Mouse (Mus musculus) liver (tissue): Measurements from ENCODE around the gene Klhl2.

Experiments used
- DNase-seq: peaks from one replicate; pipeline ENCODE4 v3.0.0-alpha.2; 2020; ENCODE audit warnings: mixed read lengths

The Klhl2 gene

DNA sequence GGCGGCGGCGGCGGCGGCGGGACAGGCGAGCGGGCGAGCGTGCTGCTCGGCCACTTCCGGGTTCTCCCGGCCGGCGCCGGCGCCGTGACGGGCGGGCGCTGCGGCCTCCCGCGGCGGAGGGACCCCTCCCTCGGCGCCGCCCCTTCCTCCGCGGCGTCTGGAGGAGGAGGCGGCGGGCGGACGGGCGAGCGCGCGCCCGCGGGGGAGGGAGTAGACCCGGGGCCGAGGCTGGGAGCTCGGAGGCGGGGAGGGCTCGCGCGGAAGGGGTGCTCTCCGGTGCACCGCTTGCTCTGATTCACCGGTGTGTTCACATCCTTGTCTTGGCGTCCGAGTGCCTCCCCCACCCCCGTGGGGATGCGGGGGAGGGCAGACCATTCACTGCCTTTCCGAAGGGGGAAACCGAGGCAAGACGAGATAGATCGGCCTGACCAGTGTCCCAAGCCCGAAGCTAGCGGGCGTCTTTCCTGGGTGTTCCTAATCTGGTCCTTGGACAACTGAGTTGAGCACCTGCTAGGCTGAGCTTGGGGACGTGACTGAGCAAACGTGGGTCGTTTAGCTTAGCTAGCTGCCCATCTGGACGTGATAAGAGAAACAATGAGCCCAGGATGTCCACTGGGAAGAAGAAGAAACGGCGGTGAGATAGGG is at the start of gene Klhl2:
TSS of gene Klhl2 (minus strand) at position 121 of the 645 bp plus-strand sequence.
- peak; percentile 71 for DNase-seq

DNA sequence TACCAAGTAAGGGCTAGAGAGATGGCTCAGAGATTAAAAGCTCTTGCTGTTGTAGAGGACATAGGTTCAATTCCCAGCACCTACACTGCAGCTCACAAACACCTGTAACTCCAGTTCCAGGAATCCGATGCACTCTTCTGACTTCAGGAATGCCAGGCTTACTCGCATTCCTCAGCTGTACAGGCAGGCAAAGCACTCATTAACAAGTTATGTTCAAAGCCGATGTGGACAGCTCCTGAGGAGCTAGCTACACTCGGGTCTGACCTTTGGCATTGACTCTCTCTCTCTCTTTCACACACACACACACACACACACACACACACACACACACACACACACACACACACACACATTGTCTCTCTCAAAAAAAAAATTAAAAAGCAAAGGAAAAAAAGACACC is 48.9 kb upstream of the Klhl2 start:
- DNase-seq = no peak

DNA sequence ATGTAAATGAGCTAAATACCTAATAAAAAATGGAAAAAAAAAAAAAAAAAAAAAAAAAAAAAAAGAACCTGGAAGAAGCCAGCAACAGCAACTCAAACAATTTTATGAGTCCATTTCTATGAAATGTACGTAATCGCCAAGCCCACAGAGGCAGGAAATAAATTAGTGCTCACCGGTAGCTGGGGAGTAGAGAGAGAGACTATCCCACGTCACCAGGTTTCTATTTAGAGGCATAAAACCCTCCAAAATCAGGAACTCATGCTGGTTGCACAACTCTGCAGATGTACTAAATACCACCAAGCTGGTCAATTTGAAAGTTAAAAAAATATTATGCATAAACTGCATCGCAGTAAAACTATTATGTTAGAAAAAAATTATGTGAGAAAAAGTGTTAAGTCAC is 46.9 kb upstream of the Klhl2 start:
- DNase-seq = no peak

DNA sequence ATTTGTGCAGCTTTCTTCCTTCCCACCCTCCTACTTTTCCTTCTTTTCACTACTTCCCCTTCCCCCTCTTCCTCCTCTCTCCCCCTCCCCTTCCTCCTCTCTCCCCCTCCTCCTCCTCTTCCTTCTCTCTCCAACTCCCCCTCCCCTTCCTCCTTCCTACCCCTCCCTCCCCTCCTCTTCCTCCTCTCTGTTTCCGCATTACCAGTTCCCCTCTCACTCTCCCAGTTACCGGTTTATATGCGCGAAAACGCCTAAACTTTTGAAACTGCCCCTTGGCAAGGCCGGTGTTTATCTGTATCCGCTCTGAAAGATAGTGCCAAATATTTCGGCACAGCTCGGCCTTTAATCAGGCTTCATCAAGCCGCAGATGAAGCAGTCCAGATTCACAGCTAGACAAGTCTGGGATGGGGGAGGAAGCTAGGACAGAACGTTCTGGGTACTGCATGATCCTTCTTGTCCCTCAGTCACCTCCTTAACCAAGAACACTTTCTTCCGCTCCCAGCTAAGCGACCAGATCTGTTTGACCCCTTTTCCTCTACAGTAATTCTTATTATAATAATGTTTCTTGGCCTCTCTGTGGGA is 30.9 kb upstream of the Klhl2 start:
- no peak for DNase-seq

DNA sequence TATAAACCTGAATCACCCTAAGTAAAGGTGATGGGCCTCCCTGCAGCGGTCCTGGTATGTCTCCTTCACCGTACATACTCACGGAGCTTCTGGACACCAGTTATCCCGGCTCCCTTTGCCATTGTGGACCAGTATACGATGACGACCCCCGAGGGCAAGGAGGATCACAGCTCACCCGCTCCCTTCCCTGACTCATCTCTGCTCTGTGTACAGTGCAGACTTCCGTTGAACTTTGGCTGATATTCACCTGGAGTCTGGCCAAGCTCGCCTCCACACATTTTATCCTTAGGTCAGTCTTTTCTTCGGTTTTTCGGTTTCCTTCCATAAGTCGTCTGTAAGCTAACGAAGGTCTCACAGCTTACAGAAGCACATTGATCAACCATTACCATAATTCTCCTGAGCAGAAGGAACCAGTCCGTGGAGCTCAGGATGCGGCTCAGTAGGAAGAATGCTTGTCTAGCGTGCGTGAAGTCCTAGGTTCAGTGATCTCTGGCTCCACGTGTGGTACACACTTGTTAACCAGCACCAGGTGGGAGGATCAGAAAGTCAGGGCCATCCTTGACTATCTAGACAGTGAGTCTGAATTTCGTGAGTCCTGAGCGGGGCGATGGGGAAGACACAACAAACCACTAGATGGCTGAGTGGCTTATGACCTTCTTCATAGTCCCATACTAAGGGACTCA is 28.0 kb upstream of the Klhl2 start:
- no peak for DNase-seq

DNA sequence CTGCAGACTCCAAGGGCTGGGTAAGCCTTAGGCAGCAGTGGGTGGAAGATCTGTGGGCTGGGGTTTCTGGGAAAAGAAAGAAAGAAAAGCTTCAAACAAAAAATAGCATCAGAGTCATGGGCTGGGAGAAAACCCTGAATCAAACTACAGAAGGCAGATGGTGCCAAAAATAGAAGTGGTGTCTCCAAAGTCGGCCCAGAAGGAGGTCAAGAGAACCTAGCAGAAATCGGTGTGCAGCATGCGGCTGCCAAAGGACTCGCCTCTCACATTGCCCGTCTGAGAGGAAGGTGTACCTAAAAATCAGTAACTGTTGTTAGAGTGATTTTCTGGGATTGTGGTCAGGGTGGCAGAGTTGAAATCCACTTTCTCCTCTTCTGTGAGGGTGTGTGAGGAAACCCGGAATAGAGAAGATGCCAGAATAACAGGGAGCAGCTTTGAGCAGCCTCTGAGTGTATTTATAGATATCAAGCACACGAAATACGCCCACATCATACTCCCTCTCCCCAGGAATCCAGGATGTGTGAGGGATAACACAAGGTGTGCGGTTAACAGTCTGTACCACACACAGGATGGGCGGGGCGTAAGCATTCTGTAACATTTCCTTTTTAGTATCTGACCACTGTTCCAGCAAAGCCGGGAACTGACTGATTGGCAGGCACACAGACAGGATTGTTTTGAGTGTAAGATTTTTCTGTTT is 21.8 kb upstream of the Klhl2 start:
- DNase-seq = no peak

DNA sequence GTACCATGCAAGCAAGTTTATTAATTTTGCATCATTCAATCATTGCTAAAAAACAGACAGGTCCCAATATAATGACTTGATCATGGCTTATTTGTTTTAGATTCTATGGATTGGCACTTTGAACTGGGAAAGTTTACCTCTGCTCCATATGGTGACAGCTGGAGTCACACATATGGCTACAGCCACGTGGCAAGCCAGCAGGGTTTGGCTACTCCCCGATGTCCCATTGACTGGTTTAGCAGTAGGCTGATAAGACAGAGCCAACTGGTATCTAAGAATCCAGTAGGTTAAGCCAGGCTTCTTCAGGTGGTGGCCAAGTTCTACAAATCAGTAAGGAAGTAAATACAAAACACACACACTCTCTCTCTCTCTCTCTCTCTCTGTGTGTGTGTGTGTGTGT is 20.4 kb upstream of the Klhl2 start:
- DNase-seq = no peak

DNA sequence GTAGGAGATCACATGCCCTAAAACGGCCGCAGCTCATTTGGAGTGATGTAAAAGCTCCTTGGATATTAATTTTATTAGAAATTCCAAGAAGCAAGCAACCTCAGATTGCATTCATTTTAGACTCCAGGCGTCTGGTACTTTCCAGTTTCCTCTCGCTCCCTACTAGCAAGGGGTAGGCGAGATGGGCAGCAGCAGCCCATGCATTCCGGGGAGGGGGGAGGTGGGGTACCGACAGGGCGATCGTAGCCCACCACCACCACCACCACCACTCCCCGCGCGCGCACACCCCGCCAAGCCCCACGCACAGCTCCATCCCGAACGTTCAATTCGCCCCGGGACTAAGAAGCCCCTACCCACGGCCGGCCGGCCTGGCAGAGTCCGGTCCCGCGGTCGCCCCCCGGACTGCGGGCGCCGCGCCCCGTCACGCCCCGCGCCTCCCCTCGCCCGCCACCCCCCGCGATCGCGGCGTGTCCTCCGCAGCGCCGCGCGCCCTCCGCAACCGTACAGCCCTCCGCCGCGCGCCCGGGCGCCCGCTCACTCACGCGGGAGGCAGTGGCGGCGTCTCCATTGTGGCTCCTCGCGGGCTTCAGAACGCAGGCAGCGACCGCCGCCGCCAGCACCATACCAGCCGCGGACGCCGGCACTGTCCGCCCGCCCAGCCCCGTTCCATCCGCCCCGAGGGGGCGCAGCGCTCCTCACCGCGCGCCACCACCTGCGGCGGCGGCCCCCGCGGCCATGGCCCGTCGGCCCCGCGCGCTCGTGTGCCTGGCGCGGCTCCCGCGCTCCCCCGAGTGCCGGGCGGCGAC is 523 bp downstream of the Klhl2 start:
- DNase-seq = no peak

DNA sequence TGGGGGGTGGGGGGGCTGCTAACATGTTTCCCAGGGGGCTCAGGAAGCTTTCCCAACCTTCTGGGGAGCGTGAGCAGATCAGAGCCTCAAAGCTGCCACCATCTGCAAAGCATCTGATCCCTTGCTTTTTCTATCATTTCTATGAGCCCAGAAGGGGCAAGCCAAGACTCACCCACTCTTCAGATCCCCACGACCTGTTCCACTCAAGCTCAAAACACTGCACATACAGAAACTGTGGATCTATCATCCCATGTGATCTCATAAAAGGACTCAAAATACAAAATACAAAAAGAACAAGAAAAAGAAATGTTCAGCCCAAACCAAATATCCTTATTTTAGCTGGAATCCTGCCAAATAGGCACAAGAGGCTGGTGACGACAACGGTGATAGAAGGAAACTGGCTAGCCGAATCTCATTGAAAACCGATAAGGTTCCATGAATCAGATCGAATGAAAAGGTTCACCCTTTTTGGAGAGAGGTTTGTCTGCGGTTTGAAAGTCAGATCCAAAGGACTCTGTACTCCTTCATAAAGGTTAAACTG is 1.5 kb downstream of the Klhl2 start:
- DNase-seq = no peak

DNA sequence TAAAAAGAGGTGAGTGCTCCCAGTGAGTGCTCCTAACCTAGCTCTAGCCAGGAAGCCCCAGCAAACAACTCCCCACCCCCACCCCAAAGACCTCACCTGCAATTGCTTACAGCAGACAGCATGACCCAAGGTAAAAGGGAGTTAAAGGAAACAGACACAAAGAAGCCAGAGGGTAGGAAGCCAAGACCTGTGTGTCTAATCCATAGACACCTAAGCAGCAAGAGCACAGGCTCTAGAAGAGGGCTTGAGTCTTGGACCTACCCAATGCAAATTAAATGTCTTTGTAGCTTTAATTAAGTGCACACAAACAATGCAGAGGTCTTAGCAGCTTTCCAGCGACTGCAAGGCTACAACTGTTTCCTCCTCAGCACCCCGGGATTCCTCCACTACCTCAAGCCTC is 2.2 kb downstream of the Klhl2 start:
- DNase-seq = no peak

DNA sequence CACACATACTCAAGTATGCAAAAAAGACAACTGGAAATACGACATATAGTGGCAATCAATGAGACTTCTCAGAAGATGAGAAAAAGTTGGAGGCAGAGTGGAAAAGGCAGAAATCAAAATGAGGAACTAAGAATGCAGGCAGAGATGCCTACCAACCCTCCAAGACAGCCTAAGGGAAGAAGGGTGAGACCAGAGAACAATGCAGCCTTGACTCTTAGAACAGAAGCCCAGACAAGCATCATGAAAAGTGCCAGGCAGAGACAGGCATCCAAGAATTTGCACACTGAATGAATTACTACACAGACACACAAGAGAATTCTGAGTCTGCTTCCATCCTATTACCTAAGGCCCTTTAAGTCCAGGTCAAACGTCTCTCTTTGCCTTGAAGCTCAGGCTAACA is 2.6 kb downstream of the Klhl2 start:
- DNase-seq = no peak

DNA sequence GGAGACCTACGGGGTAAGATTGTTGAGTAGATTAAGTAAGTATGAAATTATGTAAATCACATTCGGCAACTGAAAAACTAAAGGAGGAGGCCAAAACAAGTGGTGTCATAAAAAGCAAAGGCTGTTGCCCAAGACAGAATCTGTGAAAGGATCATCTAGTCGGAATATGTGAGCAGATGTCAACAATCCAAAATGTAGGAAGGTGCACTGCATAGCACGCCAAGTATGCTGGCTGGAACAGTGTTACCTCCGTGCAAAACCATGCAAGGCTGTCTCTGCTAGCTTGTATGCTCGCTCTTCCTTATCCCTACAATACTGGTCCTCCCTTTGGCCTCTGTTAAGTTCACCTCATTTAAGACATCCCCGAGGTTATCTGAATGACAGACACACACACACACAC is 4.5 kb downstream of the Klhl2 start:
- no peak for DNase-seq

DNA sequence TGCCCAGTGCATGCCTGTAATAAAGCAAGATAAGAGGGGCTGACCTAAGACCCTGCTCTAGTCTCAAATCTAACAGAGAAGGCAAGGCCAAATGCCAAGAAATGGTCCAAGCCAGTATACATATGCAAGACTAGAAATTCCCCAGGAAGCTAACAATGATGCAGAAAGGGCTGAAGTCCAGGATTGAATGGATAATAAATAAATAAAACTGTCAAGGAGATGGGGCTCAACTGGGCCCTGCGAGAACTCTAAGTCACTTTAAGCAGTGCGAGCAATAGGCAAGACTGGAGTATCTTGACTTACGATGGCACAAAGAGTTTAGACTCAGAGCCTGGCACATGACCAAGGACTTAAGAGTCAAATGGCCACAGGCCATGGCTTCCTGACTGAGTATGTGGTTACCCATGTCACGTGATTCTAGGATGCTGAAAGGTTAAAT is 5.8 kb downstream of the Klhl2 start:
- no peak for DNase-seq

DNA sequence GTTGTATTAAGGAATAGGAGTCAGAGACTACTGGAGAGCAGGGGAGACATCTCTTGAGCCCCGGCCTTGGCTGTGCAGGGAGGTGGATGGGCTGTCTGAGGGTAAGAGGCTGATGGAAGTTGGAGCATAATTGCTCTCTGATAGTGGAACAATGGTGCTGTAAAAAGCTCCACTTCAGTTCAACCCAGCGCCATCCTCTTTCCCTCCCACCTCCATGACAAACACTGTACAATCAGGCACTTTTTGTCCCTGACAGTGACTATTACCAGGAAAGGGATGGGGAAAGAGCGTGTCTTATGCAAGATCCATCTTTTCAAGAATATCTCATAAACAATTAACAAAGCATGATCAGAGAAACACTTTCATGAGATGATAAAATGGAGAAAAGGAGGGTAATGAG is 6.6 kb downstream of the Klhl2 start:
- no peak for DNase-seq

DNA sequence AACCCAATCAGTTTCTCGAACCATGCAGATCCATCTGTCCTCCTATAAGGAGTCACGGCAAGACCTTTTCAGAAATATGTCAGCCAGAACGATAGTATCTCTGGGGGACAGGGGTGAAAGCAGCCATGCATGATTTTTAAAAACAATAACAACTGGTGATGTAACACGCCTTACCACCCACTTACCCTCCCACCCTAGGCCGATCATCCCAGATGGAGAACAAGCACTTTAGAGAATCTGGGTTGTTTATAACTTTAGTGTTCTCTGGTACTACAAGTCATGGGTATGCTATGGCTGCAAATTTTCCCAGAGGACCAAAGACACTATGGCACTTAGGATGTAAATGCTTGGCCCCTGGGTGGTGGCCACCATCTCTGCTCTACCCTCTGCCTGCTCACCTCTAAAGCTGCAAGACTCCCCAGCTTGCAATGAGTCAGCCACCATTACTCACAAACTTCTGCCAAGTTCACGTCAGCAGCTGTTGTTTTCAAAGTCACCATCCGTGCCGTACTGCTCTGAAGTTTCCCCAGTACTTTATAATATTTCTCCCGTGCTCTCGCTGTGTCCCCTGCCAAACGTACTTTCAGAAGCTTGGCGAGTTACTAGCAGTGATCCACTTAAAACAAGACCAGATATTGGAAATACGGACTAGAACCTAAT is 7.9 kb downstream of the Klhl2 start:
- DNase-seq = no peak

DNA sequence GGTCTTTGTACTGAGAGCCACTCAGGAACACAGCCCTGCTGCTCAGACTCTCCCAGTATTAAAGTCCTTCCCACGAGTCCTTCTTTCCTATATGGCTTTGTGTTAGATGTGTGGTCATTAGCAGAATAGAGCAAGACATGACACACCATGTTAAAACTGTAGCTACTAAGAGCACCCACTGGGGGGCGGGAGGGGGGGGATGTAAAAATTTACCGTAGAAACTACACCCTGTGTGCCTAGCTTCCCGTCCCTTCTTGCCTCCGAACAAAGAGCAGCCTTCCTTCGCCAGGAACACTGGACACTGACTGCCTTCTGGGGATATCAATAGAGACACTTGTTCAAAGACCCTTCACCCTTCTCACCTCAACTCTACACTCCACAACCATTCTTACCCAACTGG is 10.2 kb downstream of the Klhl2 start:
- no peak for DNase-seq

DNA sequence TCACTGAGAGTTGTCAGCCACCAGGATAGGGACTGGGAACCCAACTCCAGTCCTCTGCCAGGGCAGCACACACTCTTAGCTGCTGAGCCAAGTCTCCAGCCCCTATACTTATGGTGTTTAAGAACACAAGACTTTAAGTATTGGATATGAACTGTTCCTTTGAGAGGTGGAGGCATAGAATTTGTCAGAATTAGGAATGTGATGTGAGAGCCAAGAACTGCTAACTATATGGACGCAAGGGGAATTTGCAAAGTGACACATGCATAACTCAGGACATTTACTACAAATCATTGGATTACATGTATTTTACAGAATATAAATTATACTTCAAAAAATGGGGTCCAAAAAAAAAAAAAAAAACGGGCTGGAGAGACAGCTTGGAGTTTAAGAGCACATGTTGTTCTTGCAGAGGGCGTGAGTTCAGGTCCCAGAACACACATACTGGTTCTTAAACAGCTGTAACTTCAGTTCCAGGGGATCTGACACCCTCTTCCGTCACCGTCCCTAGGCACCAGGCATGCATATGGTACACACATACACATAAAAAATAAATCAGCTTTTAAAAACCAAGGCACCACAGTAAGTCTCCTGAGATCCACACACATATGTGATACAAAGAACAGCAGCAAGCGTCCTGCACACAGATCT is 14.2 kb downstream of the Klhl2 start:
- DNase-seq = no peak

DNA sequence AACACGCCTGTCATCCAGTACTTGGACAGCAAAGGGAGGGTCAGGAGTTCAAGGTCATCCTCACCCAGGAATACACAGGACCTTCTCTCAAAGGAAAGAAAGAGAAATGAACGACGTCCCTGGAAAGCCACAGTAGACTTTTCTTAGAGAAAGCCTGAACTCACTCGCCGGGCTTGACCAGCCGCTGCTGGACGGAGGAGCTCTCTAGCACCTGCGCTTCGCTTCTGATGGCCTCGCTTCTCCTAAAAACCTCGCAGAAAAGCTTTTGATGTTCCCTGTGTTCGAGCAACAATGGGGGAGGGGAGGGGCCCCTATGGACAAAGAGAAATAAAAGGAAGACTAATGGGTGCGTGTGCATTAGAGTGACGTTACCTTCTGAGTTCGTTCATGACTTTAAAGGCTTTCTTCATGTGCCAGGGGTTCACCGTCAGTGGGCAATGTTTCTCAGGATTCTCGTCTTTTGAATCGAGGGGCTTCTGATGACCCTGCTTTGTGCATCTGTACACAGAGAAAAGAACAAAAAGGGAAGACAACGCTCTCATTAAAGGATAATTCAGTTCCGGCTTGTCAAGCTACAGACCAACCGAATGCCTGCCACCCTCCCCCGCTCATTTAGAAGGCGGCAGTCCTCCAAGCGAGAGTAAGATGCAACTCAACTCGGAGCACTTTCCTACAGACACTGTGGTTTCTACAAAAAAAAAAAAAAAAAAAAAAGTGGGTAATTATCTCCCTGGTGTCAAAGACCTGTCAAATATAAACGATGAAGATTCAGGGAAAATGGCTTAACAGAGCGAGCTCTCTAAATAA is 15.5 kb downstream of the Klhl2 start:
- DNase-seq = no peak

DNA sequence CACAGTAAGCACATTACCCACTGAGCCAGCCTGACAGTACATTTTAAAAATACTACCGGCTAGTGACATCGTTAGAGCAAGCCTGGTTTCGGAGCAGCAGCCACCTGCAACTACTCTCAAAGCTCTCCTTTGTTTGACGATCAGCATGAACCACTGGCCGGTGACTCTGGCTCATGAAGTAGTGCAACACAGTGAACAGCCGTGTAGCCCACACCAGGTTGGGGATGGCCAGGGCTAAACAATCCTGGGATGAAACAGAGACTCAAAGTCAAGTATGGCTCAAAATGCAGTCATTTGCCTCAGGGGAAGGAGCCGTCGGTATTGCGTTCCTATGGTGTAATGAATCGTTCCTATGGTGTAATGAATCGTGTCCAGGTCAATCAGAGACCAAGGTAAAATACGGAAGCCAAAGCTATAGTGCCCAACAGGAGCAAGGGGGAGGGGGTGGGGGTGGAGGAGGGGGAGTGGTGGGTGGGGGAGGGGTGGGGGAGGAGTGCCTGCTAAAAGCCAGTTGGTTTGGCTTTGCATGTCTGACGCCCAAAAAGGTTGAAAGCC is 17.2 kb downstream of the Klhl2 start:
- DNase-seq = no peak

DNA sequence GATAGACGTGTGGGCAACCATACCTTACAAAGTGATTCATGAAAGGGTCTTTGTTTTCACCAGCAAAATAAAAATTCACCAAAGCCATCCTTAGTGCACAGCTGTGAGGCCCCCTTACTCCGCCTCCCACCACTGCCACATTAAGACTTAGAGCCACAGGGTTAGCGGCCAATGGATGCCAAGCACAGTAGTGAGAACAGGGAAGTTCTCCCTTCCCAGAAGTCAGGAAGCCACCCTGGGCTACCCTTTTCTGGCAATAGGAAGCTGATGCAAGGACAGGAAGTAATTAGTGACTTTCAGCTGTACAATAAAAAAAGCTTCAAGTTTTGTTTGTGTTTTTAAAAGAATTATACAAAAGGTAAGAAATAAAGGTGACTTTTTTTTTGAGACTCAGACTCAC is 18.2 kb downstream of the Klhl2 start:
- DNase-seq = no peak
